Mouse (Mus musculus): ENCODE data around the gene Sh3rf3. TPM values are rescaled to one million over a fixed set of nuclear protein-coding genes. Genes with fewer than 3 reads are reported as not detected.

Gene Sh3rf3
- 0.82 and 1.0 TPM in 2 replicates for total RNA-seq (2021)
- long read RNA-seq = 0 reads

GRCm38 (mm10) chr10:58813081-58813800 is at the start of gene Sh3rf3:
TSS of gene Sh3rf3 (plus strand) at chr10:58813359.
- DNase-seq = peak; percentile 14

- DNase-seq = no peak
These were observed 24.5 kb upstream of the Sh3rf3 start for GRCm38 (mm10) chr10:58788486-58789274.

- DNase-seq = no peak
These were observed 15.6 kb upstream of the Sh3rf3 start for GRCm38 (mm10) chr10:58797555-58797954.

- no peak for DNase-seq
These were observed 15.0 kb upstream of the Sh3rf3 start for GRCm38 (mm10) chr10:58798156-58798555.

GRCm38 (mm10) chr10:58800996-58801433 is 12.1 kb upstream of the Sh3rf3 start:
- DNase-seq = no peak

- no peak for DNase-seq
These were observed 10.8 kb upstream of the Sh3rf3 start for GRCm38 (mm10) chr10:58802391-58802790.

GRCm38 (mm10) chr10:58807956-58808355 is 5.2 kb upstream of the Sh3rf3 start:
- DNase-seq = no peak

- DNase-seq = no peak
These were observed 3.0 kb upstream of the Sh3rf3 start for GRCm38 (mm10) chr10:58810181-58810580.

GRCm38 (mm10) chr10:58812210-58813080 is 714 bp upstream of the Sh3rf3 start:
- DNase-seq = peak; percentile 79

GRCm38 (mm10) chr10:58813801-58814191 is 637 bp downstream of the Sh3rf3 start:
- DNase-seq = peak; percentile 3

GRCm38 (mm10) chr10:58814486-58814885 is 1.3 kb downstream of the Sh3rf3 start:
- DNase-seq = no peak

GRCm38 (mm10) chr10:58824016-58824568 is 10.9 kb downstream of the Sh3rf3 start:
- DNase-seq = no peak

GRCm38 (mm10) chr10:58829251-58830111 is 16.3 kb downstream of the Sh3rf3 start:
- DNase-seq = no peak

GRCm38 (mm10) chr10:58833146-58833545 is 20.0 kb downstream of the Sh3rf3 start:
- DNase-seq = no peak

- no peak for DNase-seq
These were observed 20.6 kb downstream of the Sh3rf3 start for GRCm38 (mm10) chr10:58833741-58834178.

- DNase-seq = no peak
These were observed 23.2 kb downstream of the Sh3rf3 start for GRCm38 (mm10) chr10:58836391-58836790.

- no peak for DNase-seq
These were observed 24.3 kb downstream of the Sh3rf3 start for GRCm38 (mm10) chr10:58837504-58837903.

- no peak for DNase-seq
These were observed 28.8 kb downstream of the Sh3rf3 start for GRCm38 (mm10) chr10:58841945-58842344.

GRCm38 (mm10) chr10:58843100-58843499 is 29.9 kb downstream of the Sh3rf3 start:
- no peak for DNase-seq

GRCm38 (mm10) chr10:58848127-58848526 is 35.0 kb downstream of the Sh3rf3 start:
- DNase-seq = no peak

- no peak for DNase-seq
These were observed 35.4 kb downstream of the Sh3rf3 start for GRCm38 (mm10) chr10:58848536-58848935.
